Mouse (Mus musculus) embryonic facial prominence, embryonic 11.5 days (tissue): ENCODE measurements around the gene Slc44a3. TPM values are rescaled to one million over a fixed set of nuclear protein-coding genes. Genes with fewer than 3 reads are reported as not detected.

Experiments used
- ATAC-seq: fragments of 200-750 bp; cut with Nextera tagmentation; replicated peaks from 2 replicates; pipeline ENCODE4 v1.8.0; 2017; ENCODE audit warnings: low read depth; ENCODE audit not compliant: insufficient number of reproducible peaks, low FRiP score, low TSS enrichment
- DNase-seq: peaks from one replicate; pipeline ENCODE4 v3.0.0-alpha.2; 2015; ENCODE audit warnings: low spot score
- H3K27ac ChIP-seq: fragments of 300-500 bp; sonication (generic); replicated peaks from 2 replicates; pipeline ENCODE4 v1.5.1; 2014; ENCODE audit warnings: mild to moderate bottlenecking, low read depth, low read length, control low read depth
- H3K27me3 ChIP-seq: fragments of 300-500 bp; sonication (generic); 2 replicates; pipeline ENCODE4 v1.6.1; 2014; ENCODE audit warnings: mild to moderate bottlenecking, low read length, moderate library complexity, mixed read lengths; ENCODE audit not compliant: control insufficient read depth, insufficient read depth
- H3K36me3 ChIP-seq: fragments of 300-500 bp; sonication (generic); replicated peaks from 2 replicates; pipeline ENCODE4 v1.6.1; 2014; ENCODE audit warnings: low read depth, mild to moderate bottlenecking, low read length, moderate library complexity, mixed read lengths; ENCODE audit not compliant: control insufficient read depth, insufficient read depth
- H3K4me1 ChIP-seq: fragments of 300-500 bp; sonication (generic); 2 replicates; pipeline ENCODE4 v1.6.1; 2014; ENCODE audit warnings: low read length, mixed read lengths; ENCODE audit not compliant: control insufficient read depth, insufficient read depth
- H3K4me2 ChIP-seq: fragments of 300-500 bp; sonication (generic); 2 replicates; pipeline ENCODE4 v1.6.1; 2014; ENCODE audit warnings: low read depth, mild to moderate bottlenecking, control low read depth, low read length, moderate library complexity
- H3K4me3 ChIP-seq: fragments of 300-500 bp; sonication (generic); 2 replicates; pipeline ENCODE4 v1.5.1; 2014; ENCODE audit warnings: low read depth, low read length, control low read depth
- H3K9ac ChIP-seq: fragments of 300-500 bp; sonication (generic); replicated peaks from 2 replicates; pipeline ENCODE4 v1.6.1; 2014; ENCODE audit warnings: mild to moderate bottlenecking, control low read depth, low read length
- H3K9me3 ChIP-seq: fragments of 300-500 bp; sonication (generic); replicated peaks from 2 replicates; pipeline ENCODE4 v1.6.1; 2016; ENCODE audit warnings: mild to moderate bottlenecking, low read length, inconsistent platforms, mixed read lengths; ENCODE audit not compliant: control insufficient read depth
- WGBS: fragments of 180-500 bp; shearing (Covaris S2); extraction: QIAGEN DNeasy Blood & Tissue Kit; methylation state at CpG from one replicate; pipeline ENCODE4 v1.1.7; 2014; 5-methylcytosine and 5-hydroxymethylcytosine counted together
- polyA plus RNA-seq: library from polyadenylated mRNA; unstranded; fragments of >200 nt; fragmentation: Nextera tagmentation; extraction: Ambion mirVana; gene quantifications from 2 replicates; pipeline ENCODE4 v1.2.1, GENCODE M21; 2014

The Slc44a3 gene
- polyA plus RNA-seq, 1 experiment from 2014 or later, result 0.32 TPM

- ATAC-seq, result no peak
- WGBS, result 94% methylated on average over 14 of the region's 14 CpGs
- H3K4me2 ChIP-seq, result no peak overlapping the region
Measured at GRCm38 (mm10) chr3:121507678-121508077, 24.5 kb downstream of the Slc44a3 start.

GRCm38 (mm10) chr3:121506756-121507155, 25.4 kb downstream of the Slc44a3 start:
- DNase-seq, result no peak
- no peaks in the 10 kb centered on the region for H3K36me3 ChIP-seq

More at GRCm38 (mm10) chr3:121507678-121508077, 24.5 kb downstream of the Slc44a3 start:
- Histone ChIP-seq H3K36me3 (no peaks in the 10 kb centered on the region), H3K9ac (no peak overlapping the region), H3K27ac (no peak overlapping the region), H3K4me1 (no peaks in the 10 kb centered on the region), H3K27me3 (no peaks in the 10 kb centered on the region), H3K9me3 (no peaks in the 10 kb centered on the region), H3K4me3 (no peak overlapping the region)
- DNase-seq, result no peak

GRCm38 (mm10) chr3:121506175-121506574, 26.0 kb downstream of the Slc44a3 start:
- no peak overlapping the region for H3K4me2 ChIP-seq
- no peaks in the 10 kb centered on the region for H3K27me3 ChIP-seq
- ATAC-seq (no peak), DNase-seq (no peak)
- no peak overlapping the region for H3K27ac ChIP-seq
- WGBS, result 89% methylated on average over 8 of the region's 8 CpGs
- no peak overlapping the region for H3K9ac ChIP-seq
- no peaks in the 10 kb centered on the region for H3K4me1 ChIP-seq
- no peaks in the 10 kb centered on the region for H3K9me3 ChIP-seq
- no peak overlapping the region for H3K4me3 ChIP-seq
- no peaks in the 10 kb centered on the region for H3K36me3 ChIP-seq

More at GRCm38 (mm10) chr3:121506756-121507155, 25.4 kb downstream of the Slc44a3 start:
- Histone ChIP-seq H3K9me3 (no peaks in the 10 kb centered on the region), H3K27me3 (no peaks in the 10 kb centered on the region), H3K9ac (no peak overlapping the region), H3K4me1 (no peaks in the 10 kb centered on the region), H3K27ac (no peak overlapping the region), H3K4me2 (no peak overlapping the region), H3K4me3 (no peak overlapping the region)
- WGBS, result 85% methylated on average over 7 of the region's 7 CpGs
- no peak for ATAC-seq

- Histone ChIP-seq H3K9me3 (no peaks in the 10 kb centered on the region), H3K9ac (no peak overlapping the region), H3K36me3 (no peaks in the 10 kb centered on the region), H3K27ac (no peak overlapping the region), H3K4me3 (no peak overlapping the region), H3K4me1 (no peaks in the 10 kb centered on the region), H3K4me2 (no peak overlapping the region), H3K27me3 (no peaks in the 10 kb centered on the region)
- DNase-seq (no peak), ATAC-seq (no peak)
- 66% methylated on average over 8 of the region's 8 CpGs for WGBS
Measured at GRCm38 (mm10) chr3:121504927-121505487, 27.2 kb downstream of the Slc44a3 start.

- DNase-seq (no peak), ATAC-seq (no peak)
- WGBS, result 91% methylated on average over 5 of the region's 5 CpGs
- Histone ChIP-seq H3K4me3 (no peak overlapping the region), H3K36me3 (no peaks in the 10 kb centered on the region), H3K4me1 (no peaks in the 10 kb centered on the region), H3K27me3 (no peaks in the 10 kb centered on the region), H3K9me3 (no peaks in the 10 kb centered on the region), H3K9ac (no peak overlapping the region), H3K4me2 (no peak overlapping the region), H3K27ac (no peak overlapping the region)
Measured at GRCm38 (mm10) chr3:121500734-121501133, 31.5 kb downstream of the Slc44a3 start.

GRCm38 (mm10) chr3:121500225-121500624, 32.0 kb downstream of the Slc44a3 start:
- ATAC-seq (no peak), DNase-seq (peak; percentile 75)
- Histone ChIP-seq H3K4me1 (no peaks in the 10 kb centered on the region), H3K27ac (no peak overlapping the region), H3K36me3 (no peaks in the 10 kb centered on the region), H3K9ac (no peak overlapping the region), H3K9me3 (no peaks in the 10 kb centered on the region), H3K27me3 (no peaks in the 10 kb centered on the region), H3K4me3 (no peak overlapping the region), H3K4me2 (no peak overlapping the region)
- WGBS, result 55% methylated on average over 10 of the region's 10 CpGs

GRCm38 (mm10) chr3:121493997-121494421, 38.2 kb downstream of the Slc44a3 start:
- H3K4me2 ChIP-seq, result no peak overlapping the region
- no peaks in the 10 kb centered on the region for H3K9me3 ChIP-seq
- 81% methylated on average over 7 of the region's 7 CpGs for WGBS
- no peaks in the 10 kb centered on the region for H3K4me1 ChIP-seq
- ATAC-seq, result no peak
- no peaks in the 10 kb centered on the region for H3K27me3 ChIP-seq
- H3K4me3 ChIP-seq, result no peak overlapping the region
- H3K27ac ChIP-seq, result no peak overlapping the region
- no peak overlapping the region for H3K9ac ChIP-seq
- DNase-seq, result no peak
- no peaks in the 10 kb centered on the region for H3K36me3 ChIP-seq

GRCm38 (mm10) chr3:121492026-121492425, 40.2 kb downstream of the Slc44a3 start:
- no peak for DNase-seq
- Histone ChIP-seq H3K4me1 (no peaks in the 10 kb centered on the region), H3K9me3 (no peaks in the 10 kb centered on the region), H3K4me2 (no peak overlapping the region), H3K9ac (no peak overlapping the region), H3K4me3 (no peak overlapping the region), H3K36me3 (no peaks in the 10 kb centered on the region), H3K27me3 (no peaks in the 10 kb centered on the region), H3K27ac (no peak overlapping the region)
- ATAC-seq, result no peak
- 28% methylated on average over 5 of the region's 5 CpGs for WGBS
